Mouse (Mus musculus) spleen, adult 2 months (tissue): ENCODE data around the gene Shank3. TPM values are rescaled to one million over a fixed set of nuclear protein-coding genes. Genes with fewer than 3 reads are reported as not detected.
A peak's percentile ranks its signal among the peaks of the same experiment; 100 is the strongest.

ENCODE experiments used
- DNase-seq, 2 experiments: peaks; one replicate each; pipeline versions ENCODE4 v3.0.0 to v3.0.0-alpha.2; 2012 to 2021; ENCODE audit warnings: low spot score in 2 of 2, low read depth in 1 of 2
- H3K27ac ChIP-seq: fragments of 200-500 bp; 2 replicates; pipeline ENCODE4 v1.5.1; 2012; ENCODE audit warnings: low read length, inconsistent platforms; ENCODE audit not compliant: insufficient read depth
- H3K27me3 ChIP-seq: fragments of 200-500 bp; 2 replicates; pipeline ENCODE4 v1.6.1; 2012; ENCODE audit warnings: mild to moderate bottlenecking, moderate library complexity, low read length, inconsistent platforms; ENCODE audit not compliant: control insufficient read depth, insufficient read depth
- H3K36me3 ChIP-seq: fragments of 200-500 bp; 2 replicates; pipeline ENCODE4 v1.6.1; 2012; ENCODE audit warnings: mild to moderate bottlenecking, low read length, inconsistent platforms; ENCODE audit not compliant: control insufficient read depth, insufficient read depth
- H3K4me1 ChIP-seq: fragments of 200-500 bp; 2 replicates; pipeline ENCODE4 v1.6.1; 2011; ENCODE audit warnings: inconsistent platforms; ENCODE audit not compliant: control insufficient read depth, insufficient read depth, insufficient read length
- H3K4me3 ChIP-seq: fragments of 200-500 bp; 2 replicates; pipeline ENCODE4 v1.5.1; 2011; ENCODE audit warnings: mild to moderate bottlenecking, inconsistent platforms; ENCODE audit not compliant: insufficient read depth, insufficient read length; ENCODE audit errors: extremely low read depth
- CTCF ChIP-seq: fragments of 200-500 bp; IDR thresholded peaks from 2 replicates; pipeline ENCODE4 v1.5.1; 2011; ENCODE audit warnings: mild to moderate bottlenecking, inconsistent platforms; ENCODE audit not compliant: insufficient read depth, insufficient read length, insufficient replicate concordance; ENCODE audit errors: extremely low read depth
- POLR2A ChIP-seq: fragments of 200-500 bp; IDR thresholded peaks from 2 replicates; pipeline ENCODE4 v1.6.1; 2011; ENCODE audit warnings: low read depth, low read length, inconsistent platforms
- WGBS: fragments of 180-500 bp; shearing (Covaris S2); methylation state at CpG from one replicate; pipeline ENCODE4 v1.1.7; 2018; 5-methylcytosine and 5-hydroxymethylcytosine counted together
- polyA plus RNA-seq: library from polyadenylated mRNA; depleted of rRNA; stranded (reverse); fragments of >200 nt; gene quantifications from 2 replicates; pipeline ENCODE4 v1.2.3, GENCODE M21; 2012

Shank3 gene
- polyA plus RNA-seq, 1 experiment: 24.6 TPM

DNA sequence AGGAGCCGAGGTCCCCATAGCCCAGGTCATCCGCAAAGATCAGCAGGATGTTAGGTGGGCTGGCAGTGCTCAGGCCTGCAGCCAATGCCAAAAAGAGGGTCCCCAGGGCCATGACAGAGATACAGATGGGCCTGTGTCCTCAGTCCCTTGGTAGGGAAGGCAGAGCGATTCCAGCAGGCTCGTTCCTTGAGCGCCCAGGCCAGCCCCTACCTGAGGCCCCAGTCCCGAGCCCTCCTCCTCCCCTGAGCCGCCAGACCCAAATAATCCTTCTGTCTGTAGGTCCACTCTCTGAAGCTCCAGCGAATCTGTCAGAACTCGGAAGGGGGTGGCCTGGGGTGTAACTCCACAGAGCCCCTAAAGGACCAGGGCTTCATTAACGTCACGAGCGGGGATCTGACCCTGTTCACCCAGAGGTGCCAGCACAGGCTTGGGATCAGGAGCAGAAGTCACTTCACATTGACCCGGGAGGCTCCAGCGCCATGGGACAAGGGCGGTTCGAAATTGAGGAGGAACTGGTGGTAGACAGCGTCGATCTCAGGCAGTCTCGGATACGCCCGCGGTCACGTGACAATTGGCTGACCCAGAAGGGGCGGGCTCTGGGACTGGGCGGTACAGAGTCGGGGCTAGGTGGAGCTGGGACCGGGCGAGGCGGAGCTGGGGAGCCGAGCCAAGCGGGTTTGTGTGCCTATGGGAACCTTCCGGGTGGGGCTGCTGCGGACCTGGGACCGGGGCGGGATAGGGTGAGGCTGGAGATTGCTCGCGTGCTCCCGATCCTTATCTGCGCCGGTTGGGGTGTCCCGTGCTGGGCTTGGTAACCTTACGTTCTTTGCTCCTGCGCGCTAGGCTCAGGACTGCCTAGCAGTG lies 23.6 kb upstream of the Shank3 start:
- WGBS: 13% methylated on average over 44 of the region's 44 CpGs
- Histone ChIP-seq H3K4me1 (peaks cover 4% of the 10 kb centered on the region; the same call in 1 of the 2 replicates), H3K27me3 (no peaks in the 10 kb centered on the region), H3K36me3 (peaks cover 1% of the 10 kb centered on the region; the same call in 1 of the 2 replicates), H3K27ac (peak overlapping the region; percentile 64), H3K4me3 (peak overlapping the region; percentile 69)
- TF ChIP-seq POLR2A: peak; percentile 49; the same call in 1 of the 2 replicates
- no peak for TF ChIP-seq CTCF
- DNase-seq: peak; percentile 75 to 92

DNA sequence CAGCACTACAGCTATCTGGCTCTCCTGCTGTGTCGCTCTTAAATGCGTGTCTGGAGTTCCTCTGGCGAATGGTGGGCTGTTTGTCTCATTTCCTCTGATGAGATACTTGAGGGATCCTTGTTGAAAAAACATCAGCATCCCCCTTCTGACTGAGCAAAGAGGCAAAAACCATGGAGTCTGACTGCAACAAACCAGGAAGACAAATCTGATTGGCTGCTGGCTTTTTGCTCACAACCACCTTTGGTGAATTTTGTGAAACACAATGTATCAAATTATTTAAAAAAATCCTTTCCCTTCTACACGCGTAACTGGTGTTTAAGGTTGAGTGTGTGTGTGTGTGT lies 23.0 kb upstream of the Shank3 start:
- 3% methylated on average over 5 of the region's 5 CpGs for WGBS
- TF ChIP-seq POLR2A (no peak), CTCF (no peak)
- Histone ChIP-seq H3K27me3 (no peaks in the 10 kb centered on the region), H3K36me3 (peaks cover 1% of the 10 kb centered on the region; the same call in 1 of the 2 replicates), H3K4me1 (peaks cover 4% of the 10 kb centered on the region; the same call in 1 of the 2 replicates), H3K27ac (peak overlapping the region; percentile 64), H3K4me3 (peak overlapping the region; percentile 69)
- DNase-seq: no peak

DNA sequence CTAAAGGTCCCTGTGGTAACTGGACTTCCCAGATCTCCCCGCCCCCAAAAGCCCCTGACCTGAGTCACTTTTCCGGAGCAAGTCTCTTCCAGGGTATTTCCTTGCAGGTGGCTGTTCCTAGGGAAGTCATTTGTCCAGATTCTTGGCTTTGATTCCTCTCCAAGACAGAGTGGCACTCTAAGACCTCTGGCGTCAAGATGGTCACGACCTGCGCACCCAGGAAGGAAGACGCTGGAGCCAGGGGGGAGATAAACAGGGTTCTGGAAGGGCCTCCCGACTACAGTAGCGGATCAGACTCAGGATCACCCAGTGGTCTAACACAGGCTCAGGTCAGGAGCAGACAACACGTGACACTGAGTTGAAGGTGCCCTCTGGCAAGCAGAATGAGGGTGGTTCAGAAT lies 22.3 kb upstream of the Shank3 start, which contains the start of gene Arsa:
TSS of gene Arsa (minus strand) at position 335 of the 401 bp plus-strand sequence.
- no peak for DNase-seq
- Histone ChIP-seq H3K4me1 (peaks cover 4% of the 10 kb centered on the region; the same call in 1 of the 2 replicates), H3K36me3 (peaks cover 1% of the 10 kb centered on the region; the same call in 1 of the 2 replicates), H3K27ac (peak within 1 kb of the TSS; percentile 64), H3K4me3 (peak within 1 kb of the TSS; percentile 69), H3K27me3 (no peaks in the 10 kb centered on the region)
- no peak for TF ChIP-seq CTCF
- no peak for TF ChIP-seq POLR2A
- WGBS: 75% methylated on average over 9 of the region's 9 CpGs

DNA sequence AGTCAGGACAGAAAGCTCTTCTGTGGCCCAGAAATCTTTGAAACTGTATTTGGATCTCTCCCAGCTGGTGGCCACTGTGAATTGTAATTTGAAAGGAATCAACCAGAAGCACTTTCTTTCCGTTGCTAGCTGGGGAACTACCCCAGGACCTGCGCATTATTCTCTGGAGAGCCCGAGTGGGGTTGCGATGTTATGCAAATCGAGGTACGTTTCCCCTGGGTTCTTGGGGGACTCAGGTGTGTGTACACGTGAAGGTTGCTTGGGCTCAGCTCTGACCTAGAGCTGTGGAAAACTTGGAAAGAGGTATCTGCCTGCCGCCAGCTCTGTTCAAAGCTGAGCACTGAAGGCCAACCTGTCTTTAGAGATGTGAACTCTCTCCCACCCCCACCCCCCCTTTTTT lies 21.6 kb upstream of the Shank3 start:
- TF ChIP-seq CTCF (no peak), POLR2A (no peak)
- no peak overlapping the region for H3K4me3 ChIP-seq
- H3K27me3 ChIP-seq: no peaks in the 10 kb centered on the region
- H3K36me3 ChIP-seq: peaks cover 1% of the 10 kb centered on the region; the same call in 1 of the 2 replicates
- 68% methylated on average over 8 of the region's 8 CpGs for WGBS
- H3K4me1 ChIP-seq: peaks cover 4% of the 10 kb centered on the region; the same call in 1 of the 2 replicates
- DNase-seq: no peak
- H3K27ac ChIP-seq: no peak overlapping the region; the same call in 1 of the 2 replicates

DNA sequence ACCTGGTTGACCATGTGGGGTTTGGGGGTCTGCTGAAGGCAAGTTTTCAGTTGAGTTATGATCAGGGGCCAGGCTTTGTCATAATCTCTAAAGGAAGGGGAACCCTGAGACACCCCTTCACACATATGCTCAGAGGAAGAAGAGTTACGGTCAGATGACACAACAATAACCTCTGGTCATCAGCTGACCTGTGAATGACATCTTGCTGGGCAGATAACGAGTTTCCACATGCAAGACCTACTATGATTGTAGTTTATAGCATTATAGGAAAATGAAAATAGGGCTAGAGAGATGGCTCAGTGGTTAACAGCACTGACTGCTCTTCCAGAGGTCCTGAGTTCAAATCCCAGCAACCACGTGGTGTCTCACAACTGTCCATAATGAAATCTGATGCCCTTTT lies 20.8 kb upstream of the Shank3 start:
- H3K4me1 ChIP-seq: peaks cover 4% of the 10 kb centered on the region; the same call in 1 of the 2 replicates
- no peaks in the 10 kb centered on the region for H3K36me3 ChIP-seq
- 92% methylated on average over 3 of the region's 3 CpGs for WGBS
- H3K27me3 ChIP-seq: no peaks in the 10 kb centered on the region
- H3K4me3 ChIP-seq: no peak overlapping the region
- no peak for DNase-seq
- H3K27ac ChIP-seq: no peak overlapping the region
- TF ChIP-seq POLR2A (no peak), CTCF (no peak)

DNA sequence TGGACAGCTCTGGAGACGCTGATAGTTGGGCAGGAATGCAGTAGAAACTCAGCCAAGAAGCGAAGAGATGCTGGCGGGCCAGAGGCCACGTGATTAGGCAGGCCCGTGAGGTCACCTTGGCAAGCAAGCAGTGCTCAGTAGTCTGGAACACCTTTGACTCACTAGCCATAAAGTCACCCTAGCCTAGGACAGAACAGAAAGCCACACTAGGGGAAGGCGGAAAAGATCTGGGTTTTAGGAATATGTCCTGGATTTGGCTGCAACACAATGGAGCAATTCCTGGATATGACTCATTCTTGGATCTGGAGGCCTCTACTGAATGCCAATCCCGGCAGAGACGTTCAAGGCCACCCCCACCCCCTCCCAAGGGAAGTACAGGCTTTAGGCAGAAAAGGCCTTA lies 18.8 kb upstream of the Shank3 start:
- H3K27me3 ChIP-seq: no peaks in the 10 kb centered on the region
- peaks cover under 1% of the 10 kb centered on the region; the same call in 1 of the 2 replicates for H3K4me1 ChIP-seq
- no peak overlapping the region for H3K4me3 ChIP-seq
- H3K27ac ChIP-seq: no peak overlapping the region
- WGBS: 91% methylated on average over 8 of the region's 8 CpGs
- TF ChIP-seq POLR2A (no peak), CTCF (no peak)
- no peak for DNase-seq
- H3K36me3 ChIP-seq: no peaks in the 10 kb centered on the region
